Mouse (Mus musculus): ENCODE measurements around the gene Grk3. TPM values are rescaled to one million over a fixed set of nuclear protein-coding genes. Genes with fewer than 3 reads are reported as not detected.

The Grk3 gene
- total RNA-seq, 2 experiments from 2014 or later: 4.6 to 5.0 TPM

- intact Hi-C loops (cut with DNase I): no loop called here
Measured at GRCm38 (mm10) chr5:112956368-112956767, 59.2 kb downstream of the Grk3 start.

DNA sequence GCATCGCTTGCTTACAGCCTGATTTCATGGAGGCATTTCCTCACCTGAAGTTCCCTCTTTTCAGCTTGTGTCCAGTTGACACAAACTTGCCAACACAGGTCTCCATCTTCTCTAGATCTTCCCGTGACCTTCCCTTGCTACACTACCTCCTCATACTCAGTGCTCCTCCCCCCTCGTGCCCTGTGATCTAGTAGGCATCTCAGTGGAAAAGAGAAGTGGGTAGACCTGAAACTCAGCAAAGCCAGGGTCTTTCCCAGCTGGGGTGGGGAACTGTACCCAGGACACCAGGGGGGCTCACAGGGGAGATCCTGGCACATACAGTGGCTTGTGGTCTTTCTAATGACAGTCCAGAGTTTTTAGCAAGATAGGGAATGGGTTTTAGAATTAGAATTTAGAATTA, 64.7 kb downstream of the Grk3 start:
- DNase-seq: peak; percentile 3
- intact Hi-C loops (cut with DNase I): no loop called here
- no peak overlapping the region for H3K27ac ChIP-seq
- no peak for TF ChIP-seq CTCF (IDR thresholded peaks at IDR 0.05)
- no peak overlapping the region for H3K4me3 ChIP-seq

More at GRCm38 (mm10) chr5:112956368-112956767, 59.2 kb downstream of the Grk3 start:
- Histone ChIP-seq H3K27ac (no peak overlapping the region), H3K4me3 (no peak overlapping the region)
- no peak for TF ChIP-seq CTCF (IDR thresholded peaks at IDR 0.05)
- DNase-seq: no peak

- intact Hi-C loops (cut with DNase I): no loop called here
- DNase-seq: no peak
- H3K27ac ChIP-seq: peak overlapping the region; percentile 12; the same call in 1 of the 2 replicates
- no peak overlapping the region for H3K4me3 ChIP-seq
- no peak for TF ChIP-seq CTCF (IDR thresholded peaks at IDR 0.05)
Measured at GRCm38 (mm10) chr5:112945925-112946324, 69.7 kb downstream of the Grk3 start.

GRCm38 (mm10) chr5:112942244-112942643, 73.3 kb downstream of the Grk3 start:
- H3K27ac ChIP-seq: no peak overlapping the region
- no peak for TF ChIP-seq CTCF (IDR thresholded peaks at IDR 0.05)
- DNase-seq: no peak
- intact Hi-C loops (cut with DNase I): no loop called here
- H3K4me3 ChIP-seq: no peak overlapping the region

DNA sequence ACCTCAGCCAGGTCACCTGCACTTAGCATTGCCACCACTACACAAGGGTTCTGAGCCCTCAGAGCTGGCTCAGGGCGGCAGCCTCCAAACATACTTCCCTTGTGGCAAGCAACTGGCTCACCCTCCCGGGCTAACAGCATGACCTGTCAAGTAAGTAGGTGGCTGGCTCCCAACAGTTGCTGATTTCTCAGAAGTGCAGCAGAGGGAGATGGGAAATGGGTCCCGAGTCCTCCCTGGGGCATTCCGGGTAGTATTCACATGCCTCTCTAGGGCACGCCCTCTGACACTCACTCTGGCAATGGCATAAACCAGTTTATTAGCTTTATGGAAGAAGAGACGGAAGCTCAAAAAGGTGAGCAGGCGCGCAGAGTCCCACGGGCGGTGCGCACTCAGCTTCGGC, 74.6 kb downstream of the Grk3 start:
- peak; percentile 34 for DNase-seq
- intact Hi-C loops (cut with DNase I): no loop called here
- Histone ChIP-seq H3K4me3 (no peak overlapping the region), H3K27ac (no peak overlapping the region)
- no peak for TF ChIP-seq CTCF (IDR thresholded peaks at IDR 0.05)

DNA sequence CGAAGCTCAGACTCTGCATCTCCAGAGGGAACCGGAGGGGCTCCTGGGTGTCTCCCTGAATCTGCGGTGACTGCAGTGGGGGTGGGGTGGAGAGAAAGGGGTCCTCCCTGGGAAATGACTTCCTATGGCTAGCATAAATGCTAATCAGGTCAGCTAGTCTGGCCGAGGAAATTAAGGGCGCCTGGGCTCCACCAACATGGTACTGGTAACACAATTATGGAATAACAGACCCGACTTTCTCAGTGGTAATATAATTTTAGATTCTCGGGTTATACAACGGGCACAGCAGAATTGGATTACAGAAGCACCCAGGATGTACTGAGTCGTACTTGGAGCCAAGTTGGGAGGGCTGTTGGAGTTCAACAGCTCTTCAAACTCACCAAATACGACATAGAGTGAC, 79.0 kb downstream of the Grk3 start:
- H3K4me3 ChIP-seq: no peak overlapping the region
- DNase-seq: no peak
- H3K27ac ChIP-seq: no peak overlapping the region
- intact Hi-C loops (cut with DNase I): no loop called here
- TF ChIP-seq CTCF (IDR thresholded peaks at IDR 0.05): no peak

- Histone ChIP-seq H3K27ac (no peak overlapping the region), H3K4me3 (no peak overlapping the region)
- DNase-seq: no peak
- intact Hi-C loops (cut with DNase I): no loop called here
- TF ChIP-seq CTCF (IDR thresholded peaks at IDR 0.05): no peak
Measured at GRCm38 (mm10) chr5:112935436-112935835, 80.2 kb downstream of the Grk3 start.

- Histone ChIP-seq H3K27ac (no peak overlapping the region), H3K4me3 (no peak overlapping the region)
- intact Hi-C loops (cut with DNase I): no loop called here
- no peak for DNase-seq
- TF ChIP-seq CTCF (IDR thresholded peaks at IDR 0.05): no peak
Measured at GRCm38 (mm10) chr5:112932878-112933567, 82.6 kb downstream of the Grk3 start.

DNA sequence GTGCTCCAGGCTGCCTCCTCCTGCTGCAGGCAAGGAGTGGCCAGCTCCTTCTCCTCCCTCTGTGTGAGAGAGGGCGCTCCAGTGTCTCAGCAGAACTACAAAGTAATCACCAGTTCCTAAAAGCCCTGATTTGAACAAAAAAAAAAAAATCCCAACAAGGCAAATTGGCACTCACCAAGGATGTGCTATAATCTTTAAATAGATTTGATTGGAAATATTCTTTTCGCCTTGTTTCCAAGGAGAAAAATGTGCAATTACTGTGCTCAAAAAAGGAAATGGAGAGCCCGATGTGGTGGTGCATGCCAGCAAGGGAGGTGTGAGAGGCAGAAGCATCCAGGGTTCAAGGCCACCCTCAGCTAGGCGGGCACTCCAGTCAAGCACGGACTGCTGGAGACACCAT, 83.7 kb downstream of the Grk3 start:
- intact Hi-C loops (cut with DNase I): no loop called here
- DNase-seq: no peak

GRCm38 (mm10) chr5:112928201-112928881, 87.2 kb downstream of the Grk3 start:
- H3K4me3 ChIP-seq: no peak overlapping the region
- TF ChIP-seq CTCF (IDR thresholded peaks at IDR 0.05): no peak
- H3K27ac ChIP-seq: no peak overlapping the region
- DNase-seq: no peak
- intact Hi-C loops (cut with DNase I): no loop called here

More for the DNA sequence above, 83.7 kb downstream of the Grk3 start:
- Histone ChIP-seq H3K27ac (no peak overlapping the region), H3K4me3 (no peak overlapping the region)
- no peak for TF ChIP-seq CTCF (IDR thresholded peaks at IDR 0.05)

GRCm38 (mm10) chr5:112925422-112925821, 90.2 kb downstream of the Grk3 start:
- intact Hi-C loops (cut with DNase I): no loop called here
- peak; percentile 74 for DNase-seq
- peak overlapping the region; percentile 73 for H3K27ac ChIP-seq
- TF ChIP-seq CTCF (IDR thresholded peaks at IDR 0.05): no peak
- H3K4me3 ChIP-seq: no peak overlapping the region

DNA sequence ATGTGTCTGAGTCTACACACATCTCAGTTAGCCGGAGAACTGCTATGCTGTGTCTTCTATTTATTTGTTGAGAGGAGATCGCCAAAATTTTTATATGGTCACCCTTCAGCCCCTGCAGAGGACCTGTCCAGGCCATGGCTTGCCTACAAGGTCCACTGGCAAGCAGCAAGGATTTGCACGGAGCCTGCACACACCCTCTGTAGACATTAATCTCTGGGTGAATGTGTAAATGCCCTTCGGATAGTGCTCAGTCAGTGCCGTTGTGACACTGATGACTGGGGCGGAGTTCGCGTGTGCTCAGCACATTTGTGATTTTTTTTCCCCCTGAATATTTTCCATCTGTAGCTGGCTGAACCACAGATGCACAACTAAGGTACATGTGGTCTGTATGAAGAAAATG, 90.8 kb downstream of the Grk3 start:
- intact Hi-C loops (cut with DNase I): no loop called here
- DNase-seq: no peak
- Histone ChIP-seq H3K27ac (peak overlapping the region; percentile 73), H3K4me3 (no peak overlapping the region)
- TF ChIP-seq CTCF (IDR thresholded peaks at IDR 0.05): no peak

DNA sequence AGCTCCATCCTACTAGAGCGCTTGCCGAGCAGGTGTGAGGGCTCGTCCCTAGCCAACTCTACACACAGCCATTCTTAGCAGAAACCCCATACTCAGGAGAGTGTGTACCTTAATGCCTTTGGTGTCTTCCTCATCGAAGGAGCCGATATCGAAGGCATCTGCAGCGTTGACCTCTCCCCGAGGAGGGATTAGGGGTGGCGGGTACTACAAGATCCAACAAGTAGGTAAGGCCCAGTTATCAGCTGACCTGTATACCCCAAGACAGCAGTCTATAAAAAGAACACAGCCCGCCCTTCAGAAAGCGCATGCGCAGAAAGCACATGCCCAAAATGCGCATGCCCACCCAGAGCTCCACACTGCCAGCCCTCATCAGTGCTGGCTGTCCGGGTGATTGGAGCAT, 91.8 kb downstream of the Grk3 start:
- intact Hi-C loops (cut with DNase I): no loop called here
- Histone ChIP-seq H3K4me3 (no peak overlapping the region), H3K27ac (peak overlapping the region; percentile 35; the same call in 1 of the 2 replicates)
- no peak for TF ChIP-seq CTCF (IDR thresholded peaks at IDR 0.05)
- no peak for DNase-seq

- DNase-seq: no peak
- intact Hi-C loops (cut with DNase I): no loop called here
- Histone ChIP-seq H3K4me3 (no peak overlapping the region), H3K27ac (no peak overlapping the region)
- TF ChIP-seq CTCF (IDR thresholded peaks at IDR 0.05): no peak
Measured at GRCm38 (mm10) chr5:112921914-112922313, 93.7 kb downstream of the Grk3 start.
